ENCODE assay signal across 8 mouse cellular contexts in genomic region chr10:4431746-4432122, GRCm38 (mm10). TPM values are rescaled to one million over a fixed set of nuclear protein-coding genes. Genes with fewer than 3 reads are reported as not detected.
DNase-seq lines count a peak whose midpoint lies in the region; ATAC-seq and TF ChIP-seq lines count a peak whose summit lies in the region.

No protein-coding gene starts in this region.

- no peak for TF ChIP-seq CTCF in cerebellum, adult 2 months (IDR thresholded peaks at IDR 0.05; ENCODE audit: borderline replicate concordance, insufficient read depth, low read depth, low read length)

- peak overlapping the region; percentile 96 for H3K27ac ChIP-seq in cerebellum, adult 2 months (ENCODE audit: insufficient read depth, low read length)
- no peak overlapping the region for H3K27ac ChIP-seq in limb, embryonic 13.5 days
- H3K27ac ChIP-seq in stomach, embryonic 16.5 days (ENCODE audit: low read length): peak overlapping the region; percentile 49; the same call in 1 of the 2 replicates

- H3K4me1 ChIP-seq in cerebellum, adult 2 months (ENCODE audit: control insufficient read depth, insufficient read depth, low read length): peaks cover 10% of the 10 kb centered on the region; the same call in 1 of the 2 replicates
- H3K4me1 ChIP-seq in limb, embryonic 13.5 days: peaks cover 12% of the 10 kb centered on the region
- peaks cover 14% of the 10 kb centered on the region for H3K4me1 ChIP-seq in stomach, embryonic 16.5 days (ENCODE audit: control insufficient read depth, insufficient read depth, low read length)

- peak overlapping the region; percentile 94 for H3K4me3 ChIP-seq in cerebellum, adult 2 months (replicated peaks; ENCODE audit: insufficient read depth, low read depth, low read length)
- peak overlapping the region; percentile 66 for H3K4me3 ChIP-seq in limb, embryonic 13.5 days
- peak overlapping the region; percentile 82 for H3K4me3 ChIP-seq in stomach, embryonic 16.5 days (replicated peaks; ENCODE audit: low read length)

- ATAC-seq in limb, embryonic 13.5 days (ENCODE audit: low FRiP score, low read depth): peak; percentile 22
- peak; percentile 2 for ATAC-seq in stomach, embryonic 16.5 days (ENCODE audit: insufficient read depth, low FRiP score)

- no peaks in the 10 kb centered on the region for H3K27me3 ChIP-seq in cerebellum, adult 2 months (ENCODE audit: control insufficient read depth, insufficient read depth, low read length)
- no peaks in the 10 kb centered on the region for H3K27me3 ChIP-seq in limb, embryonic 13.5 days
- H3K27me3 ChIP-seq in stomach, embryonic 16.5 days (ENCODE audit: control insufficient read depth, insufficient read depth, low read length): no peaks in the 10 kb centered on the region

- no peak for TF ChIP-seq POLR2A in cerebellum, adult 2 months (IDR thresholded peaks at IDR 0.05; ENCODE audit: borderline replicate concordance, insufficient read depth, low read length)

- H3K4me2 ChIP-seq in limb, embryonic 13.5 days (replicated peaks): peak overlapping the region; percentile 75
- peak overlapping the region; percentile 90 for H3K4me2 ChIP-seq in stomach, embryonic 16.5 days (ENCODE audit: low read depth, low read length)

- no peaks in the 10 kb centered on the region for H3K9me3 ChIP-seq in limb, embryonic 13.5 days
- no peaks in the 10 kb centered on the region for H3K9me3 ChIP-seq in stomach, embryonic 16.5 days (replicated peaks; ENCODE audit: control insufficient read depth, low read length)

- H3K36me3 ChIP-seq in limb, embryonic 13.5 days: peaks cover 21% of the 10 kb centered on the region
- H3K36me3 ChIP-seq in stomach, embryonic 16.5 days (ENCODE audit: control insufficient read depth, insufficient read depth, low read length): peaks cover 4% of the 10 kb centered on the region

- WGBS in cerebellum, adult 2 months: 7% methylated on average over 5 of the region's 5 CpGs
- 11% methylated on average over 5 of the region's 5 CpGs for WGBS in limb, embryonic 13.5 days
- WGBS in stomach, embryonic 16.5 days: 10% methylated on average over 5 of the region's 5 CpGs

- peak overlapping the region; percentile 87 for H3K9ac ChIP-seq in limb, embryonic 13.5 days
- H3K9ac ChIP-seq in stomach, embryonic 16.5 days (ENCODE audit: low read length): peak overlapping the region; percentile 82

- DNase-seq in cerebellum, adult 2 months: no peak
- DNase-seq in cerebellum, postnatal 4 days (ENCODE audit: low spot score in 2 of 2): no peak
- DNase-seq in retina, embryonic 14.5 days (ENCODE audit: low spot score): peak; percentile 5
- DNase-seq in retina, postnatal 1 day: no peak
- no peak for DNase-seq in kidney, postnatal 14 days
- no peak for DNase-seq in adrenal gland, postnatal 14 days

RNA-seq across cellular contexts. Expression of gene Rmnd1, which starts 0.5 kb away (rescaled TPM):
- 92.8 and 96.7 TPM in 2 replicates for polyA plus RNA-seq in cerebellum, adult 2 months (2012; rRNA removed)
- polyA plus RNA-seq in limb, embryonic 13.5 days (2015; fragmentation: Nextera tagmentation; extraction: Ambion mirVana): 52.3 and 54.8 TPM in 2 replicates
- 43.1 and 44.3 TPM in 2 replicates for polyA plus RNA-seq in stomach, embryonic 16.5 days (2015; fragmentation: Nextera tagmentation; extraction: Ambion mirVana)
- 51.2 and 57.0 TPM in 2 replicates for total RNA-seq in adrenal gland, postnatal 14 days (2021)

RNA-seq across cellular contexts. Expression of gene Armt1, which starts 0.5 kb away (rescaled TPM):
- polyA plus RNA-seq in cerebellum, adult 2 months (2012; rRNA removed): 23.2 and 23.7 TPM in 2 replicates
- polyA plus RNA-seq in limb, embryonic 13.5 days (2015; fragmentation: Nextera tagmentation; extraction: Ambion mirVana): 21.6 and 22.2 TPM in 2 replicates
- polyA plus RNA-seq in stomach, embryonic 16.5 days (2015; fragmentation: Nextera tagmentation; extraction: Ambion mirVana): 15.3 and 16.3 TPM in 2 replicates
- 15.7 and 20.1 TPM in 2 replicates for total RNA-seq in adrenal gland, postnatal 14 days (2021)

RNA-seq across cellular contexts. Expression of gene Zbtb2, which starts 43.8 kb away (rescaled TPM):
- 8.3 and 8.7 TPM in 2 replicates for polyA plus RNA-seq in cerebellum, adult 2 months (2012; rRNA removed)
- polyA plus RNA-seq in limb, embryonic 13.5 days (2015; fragmentation: Nextera tagmentation; extraction: Ambion mirVana): 14.6 and 16.4 TPM in 2 replicates
- polyA plus RNA-seq in stomach, embryonic 16.5 days (2015; fragmentation: Nextera tagmentation; extraction: Ambion mirVana): 11.7 and 12.8 TPM in 2 replicates
- 11.7 and 12.3 TPM in 2 replicates for total RNA-seq in adrenal gland, postnatal 14 days (2021)

RNA-seq across cellular contexts. Expression of gene Ccdc170, which starts 50.6 kb away (rescaled TPM):
- polyA plus RNA-seq in cerebellum, adult 2 months (2012; rRNA removed): 0.16 and 0.40 TPM in 2 replicates
- 0.20 TPM in 1 of 2 replicates, not detected in the other for polyA plus RNA-seq in limb, embryonic 13.5 days (2015; fragmentation: Nextera tagmentation; extraction: Ambion mirVana)
- polyA plus RNA-seq in stomach, embryonic 16.5 days (2015; fragmentation: Nextera tagmentation; extraction: Ambion mirVana): 0.12 and 0.35 TPM in 2 replicates
- total RNA-seq in adrenal gland, postnatal 14 days (2021): 0.11 and 0.38 TPM in 2 replicates
